Mouse (Mus musculus) erythroblast, adult 5-6 weeks (primary cell): ENCODE data around the gene Sppl2c. TPM values are rescaled to one million over a fixed set of nuclear protein-coding genes. Genes with fewer than 3 reads are reported as not detected.
A peak's percentile ranks its signal among the peaks of the same experiment; 100 is the strongest.

ENCODE experiments used
- ATAC-seq: replicated peaks from 2 replicates; pipeline ENCODE4 v1.8.0; 2016; ENCODE audit warnings: moderate number of reproducible peaks, mild to moderate bottlenecking, moderate TSS enrichment, inconsistent platforms; ENCODE audit not compliant: poor library complexity, low FRiP score, severe bottlenecking
- total RNA-seq, 2 experiments: library from RNA; stranded (forward) in 1 of 2; stranded (reverse) in 1 of 2; fragments of 150-400 nt in 1 of 2; fragments of 200-764, 138-1000 nt in 1 of 2; gene quantifications; 2 replicates each; pipeline versions ENCODE4 v1.2.3 to v1.2.4; 2015 to 2017; ENCODE audit warnings: low replicate concordance in 2 of 2

Sppl2c gene
- total RNA-seq (2015; ENCODE audit: low replicate concordance): not detected in 2 replicates
- not detected in 2 replicates for total RNA-seq (2017; ENCODE audit: low replicate concordance)

DNA sequence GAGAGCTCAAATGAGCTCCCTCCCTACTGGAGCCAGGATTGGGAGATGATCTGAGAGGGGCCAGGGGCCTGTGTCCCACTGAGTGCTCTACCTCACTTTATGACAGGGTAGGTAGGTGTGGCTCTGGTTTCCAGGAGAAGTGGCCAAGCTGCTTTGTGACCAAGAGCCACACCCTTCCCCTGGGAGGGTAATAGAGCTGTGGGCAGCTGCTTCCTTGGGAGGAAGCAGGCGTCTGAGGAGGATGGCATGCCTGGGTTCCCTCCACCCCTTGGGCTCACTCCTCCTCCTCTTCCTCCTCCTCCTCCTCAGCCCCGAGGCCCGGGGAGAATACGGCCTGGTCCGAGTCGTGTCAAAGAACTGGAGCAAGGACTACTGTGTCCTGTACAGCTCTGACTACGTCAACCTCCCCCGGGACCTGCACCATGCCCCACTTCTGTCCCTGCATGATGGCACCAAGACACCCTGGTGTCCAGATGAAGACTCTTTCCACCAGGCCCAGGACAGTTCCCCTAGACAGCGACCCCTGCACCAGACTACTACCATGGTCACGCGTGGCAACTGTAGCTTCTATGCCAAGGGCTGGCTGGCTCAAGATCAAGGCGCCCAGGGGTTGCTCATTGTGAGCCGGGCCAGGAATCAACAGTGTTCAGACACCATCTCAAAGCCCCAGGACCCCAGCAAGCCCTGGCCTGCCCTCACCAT lies at the start of gene Sppl2c:
Sppl2c (plus strand) TSS at position 193 of the 702 bp plus-strand sequence.
- no peak for ATAC-seq

DNA sequence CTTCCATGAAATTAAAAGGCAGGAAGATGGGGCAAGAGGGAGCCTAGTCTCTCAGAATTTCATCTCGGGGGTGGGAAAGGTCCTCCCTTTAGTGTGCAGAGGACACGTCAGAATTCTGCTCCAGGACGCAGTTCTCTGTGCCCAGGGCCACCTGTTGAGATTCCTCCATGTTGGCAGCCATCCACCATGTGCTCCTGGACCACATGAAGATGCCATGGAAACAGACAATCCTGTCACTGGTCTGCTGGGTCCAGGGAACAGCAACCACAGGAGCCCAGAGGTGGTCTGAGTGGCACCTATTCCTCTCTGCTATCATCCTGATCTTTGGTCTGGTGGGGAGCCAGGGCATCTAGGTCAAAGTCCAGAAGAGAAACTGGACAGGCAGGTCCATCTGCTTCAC lies 47.2 kb upstream of the Sppl2c start:
- ATAC-seq: no peak

DNA sequence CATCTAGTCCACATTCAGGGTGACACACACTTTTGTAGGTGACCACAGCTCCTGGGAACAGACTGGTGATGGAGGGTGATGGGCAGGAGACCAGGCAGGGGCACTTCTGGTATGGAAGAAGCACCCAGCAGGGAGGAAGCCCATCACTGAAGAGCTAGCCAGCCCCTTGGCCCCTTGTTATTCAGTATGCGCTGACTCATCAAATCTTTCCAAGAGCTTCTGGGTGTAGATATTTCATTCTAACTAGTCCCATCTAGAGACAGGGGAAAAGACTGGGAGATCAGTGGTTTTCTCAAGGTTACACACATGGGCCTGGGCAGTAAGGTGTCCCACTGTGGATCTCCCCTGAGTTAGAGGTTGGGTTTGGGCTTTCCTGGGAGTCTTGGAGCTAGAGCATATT lies 41.2 kb upstream of the Sppl2c start:
- ATAC-seq: no peak

- no peak for ATAC-seq
Observed at GRCm38 (mm10) chr11:104148787-104149186, 37.3 kb upstream of the Sppl2c start.

GRCm38 (mm10) chr11:104150911-104151310 lies 35.2 kb upstream of the Sppl2c start:
- no peak for ATAC-seq

- ATAC-seq: no peak
Observed at GRCm38 (mm10) chr11:104154332-104154731, 31.8 kb upstream of the Sppl2c start.

DNA sequence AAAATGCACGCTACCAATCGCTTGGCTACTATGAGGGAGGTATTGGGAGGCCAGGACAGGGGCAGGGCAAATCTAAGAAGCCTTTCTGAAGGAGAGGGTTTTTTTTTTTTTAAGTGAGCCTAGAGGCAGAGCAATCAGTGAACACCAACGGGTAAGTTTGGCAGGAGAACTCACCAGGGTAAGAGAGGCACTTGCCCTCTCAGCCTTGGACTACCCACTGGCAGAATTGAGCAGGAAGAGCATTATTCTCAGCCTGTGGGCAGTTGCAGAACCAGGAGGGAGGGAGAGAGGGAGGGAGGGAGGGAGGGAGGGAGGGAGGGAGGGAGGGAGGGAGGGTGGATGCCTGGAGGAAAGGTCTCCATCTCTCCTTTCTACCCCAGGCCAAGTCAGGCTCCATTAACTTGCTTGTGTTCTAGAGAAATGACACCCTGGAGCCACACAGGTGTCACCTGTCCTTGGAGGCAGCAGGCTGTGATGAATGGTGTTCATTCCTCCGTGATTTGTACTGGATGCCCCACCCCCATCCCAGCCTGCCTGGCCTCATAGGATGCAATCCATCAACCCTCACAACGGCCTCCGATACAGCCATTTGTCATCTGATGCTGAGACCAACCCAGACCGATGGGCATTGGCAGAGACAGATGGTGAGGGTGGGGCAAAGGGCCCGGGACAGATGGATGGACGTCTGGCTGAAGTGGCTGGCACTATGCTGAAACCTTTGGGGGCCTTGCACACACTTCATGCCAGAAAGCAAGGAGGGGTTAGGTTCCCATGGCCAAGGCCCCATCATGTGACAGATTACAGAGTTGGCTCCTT lies 31.1 kb upstream of the Sppl2c start:
- ATAC-seq: no peak

GRCm38 (mm10) chr11:104155899-104156298 lies 30.2 kb upstream of the Sppl2c start:
- ATAC-seq: no peak

- no peak for ATAC-seq
Observed at GRCm38 (mm10) chr11:104156391-104156790, 29.7 kb upstream of the Sppl2c start.

DNA sequence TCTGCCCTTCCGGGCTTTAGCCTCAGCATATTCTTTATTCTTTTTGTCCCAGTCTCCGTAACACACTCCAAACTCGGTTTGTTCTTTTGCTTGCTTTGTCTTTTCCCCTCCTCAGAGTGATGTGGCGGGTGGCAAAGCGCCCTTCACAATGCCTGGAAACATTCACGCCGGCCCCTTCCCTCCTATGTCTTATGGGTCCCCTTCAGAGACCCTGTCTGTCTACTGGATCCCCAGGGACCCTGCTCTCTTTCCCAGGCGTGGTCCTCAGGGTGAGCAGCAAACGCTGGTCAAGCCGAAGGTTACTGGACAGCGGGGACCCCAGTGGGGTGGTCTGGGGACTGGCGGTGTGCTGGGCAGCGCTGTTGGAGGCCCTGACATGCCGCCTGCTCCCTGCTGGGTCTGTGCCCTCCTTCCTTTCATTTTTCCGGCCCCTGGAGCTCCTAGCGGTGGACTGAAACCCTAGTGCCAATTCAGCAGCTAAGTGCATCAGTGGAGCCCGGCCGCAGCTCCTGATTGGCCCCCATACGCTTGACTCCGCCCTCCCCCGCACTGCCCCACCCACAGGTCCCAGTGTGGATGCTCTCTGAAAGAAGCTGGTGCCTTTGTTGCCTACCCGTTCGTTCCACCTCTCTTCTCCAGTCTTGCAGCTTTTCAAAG lies 28.4 kb upstream of the Sppl2c start:
- no peak for ATAC-seq

- ATAC-seq: no peak
Observed at GRCm38 (mm10) chr11:104158260-104158907, 27.7 kb upstream of the Sppl2c start.

DNA sequence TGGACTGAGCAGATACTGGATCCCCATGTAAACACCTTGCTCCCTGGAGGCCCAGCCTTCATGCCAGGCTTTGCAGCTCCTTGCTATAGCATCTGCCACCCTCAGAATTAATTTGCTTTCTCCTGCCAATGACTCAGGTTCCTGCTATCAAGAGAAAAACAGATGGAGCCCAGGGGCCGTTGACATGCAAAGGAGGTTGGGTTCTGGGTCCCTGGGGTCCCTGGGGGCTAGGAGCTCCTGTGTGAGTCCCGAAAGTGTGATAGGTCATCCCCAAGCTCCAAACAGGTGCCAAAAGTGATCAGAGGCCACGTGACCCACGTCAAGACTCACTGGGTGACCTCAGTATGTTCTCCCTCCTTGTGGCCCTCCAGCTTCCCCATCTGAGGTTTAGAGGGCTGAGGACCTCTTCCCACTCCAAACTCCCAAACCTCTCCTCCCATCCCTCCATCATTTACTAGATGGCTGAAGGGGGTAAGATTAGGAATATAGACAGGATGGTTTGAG lies 26.3 kb upstream of the Sppl2c start:
- ATAC-seq: no peak

DNA sequence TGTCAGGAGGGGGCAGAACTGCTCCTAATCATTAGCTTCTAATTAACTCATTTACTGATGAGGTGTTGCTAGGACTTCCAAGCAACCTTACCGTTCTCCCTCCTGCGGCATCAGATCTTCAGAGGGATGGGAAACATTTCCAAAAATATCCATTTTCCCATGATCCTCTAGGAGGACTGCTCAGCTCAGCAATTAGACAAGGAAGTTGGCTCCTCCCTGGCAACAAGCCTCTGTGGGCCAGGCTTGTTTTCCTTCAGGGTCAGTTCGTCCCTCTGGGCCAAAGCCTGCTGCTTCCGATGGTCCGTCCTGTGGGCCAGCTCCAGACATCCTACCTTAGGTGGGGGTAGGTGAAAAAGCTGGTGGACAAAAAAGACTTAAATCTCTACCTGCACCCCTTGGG lies 25.0 kb upstream of the Sppl2c start:
- ATAC-seq: no peak

GRCm38 (mm10) chr11:104164257-104164656 lies 21.9 kb upstream of the Sppl2c start:
- ATAC-seq: no peak

DNA sequence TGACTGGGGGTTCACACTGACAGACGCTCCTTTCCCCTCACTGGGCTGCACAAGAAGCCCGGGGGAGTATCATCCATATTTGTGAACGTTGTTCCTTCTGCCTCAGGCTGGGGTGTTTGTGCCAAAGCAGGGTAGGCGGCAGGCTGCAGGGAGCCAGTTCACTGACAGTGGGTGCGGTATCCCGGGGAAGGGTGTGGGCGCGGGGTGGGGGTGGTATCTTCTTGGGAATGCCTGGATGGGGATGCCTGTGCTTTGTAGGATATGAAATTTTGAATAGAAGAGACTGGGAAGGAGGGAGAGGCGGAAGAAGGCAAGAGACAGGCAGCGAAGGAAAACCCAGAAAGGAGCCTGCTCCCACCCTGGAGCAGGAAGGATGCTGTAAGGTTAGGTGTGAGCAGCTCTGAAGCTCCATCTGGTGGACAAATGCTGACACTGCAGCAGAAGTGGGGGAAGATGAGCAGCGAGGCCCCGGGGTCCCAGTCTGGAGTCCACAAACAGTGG lies 14.8 kb upstream of the Sppl2c start:
- peak; percentile 66; the same call in 1 of the 2 replicates for ATAC-seq

DNA sequence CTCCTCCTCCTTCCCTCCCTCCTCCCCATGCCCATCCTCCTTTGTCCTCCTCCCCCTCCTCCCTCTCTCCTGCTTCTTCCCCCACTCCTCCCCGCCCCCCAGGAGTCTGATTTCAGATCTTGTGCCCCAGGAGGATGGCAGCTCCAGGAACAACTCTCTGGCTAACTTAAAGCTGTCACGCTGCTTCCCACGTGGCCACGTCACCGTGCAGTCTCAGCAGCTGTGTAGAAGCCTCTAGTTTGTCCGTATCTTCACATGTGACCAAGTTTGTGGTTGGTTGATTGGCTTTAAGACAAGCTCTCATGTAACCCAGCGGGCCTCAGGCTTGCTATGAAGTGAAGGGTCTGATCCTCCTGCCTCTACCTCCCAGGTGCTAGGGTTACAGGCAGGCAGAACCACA lies 7.2 kb upstream of the Sppl2c start:
- no peak for ATAC-seq

GRCm38 (mm10) chr11:104179804-104180203 lies 6.3 kb upstream of the Sppl2c start:
- no peak for ATAC-seq

GRCm38 (mm10) chr11:104182141-104182540 lies 4.0 kb upstream of the Sppl2c start:
- no peak for ATAC-seq

- ATAC-seq: no peak
Observed at GRCm38 (mm10) chr11:104186837-104187150, 667 bp downstream of the Sppl2c start.

DNA sequence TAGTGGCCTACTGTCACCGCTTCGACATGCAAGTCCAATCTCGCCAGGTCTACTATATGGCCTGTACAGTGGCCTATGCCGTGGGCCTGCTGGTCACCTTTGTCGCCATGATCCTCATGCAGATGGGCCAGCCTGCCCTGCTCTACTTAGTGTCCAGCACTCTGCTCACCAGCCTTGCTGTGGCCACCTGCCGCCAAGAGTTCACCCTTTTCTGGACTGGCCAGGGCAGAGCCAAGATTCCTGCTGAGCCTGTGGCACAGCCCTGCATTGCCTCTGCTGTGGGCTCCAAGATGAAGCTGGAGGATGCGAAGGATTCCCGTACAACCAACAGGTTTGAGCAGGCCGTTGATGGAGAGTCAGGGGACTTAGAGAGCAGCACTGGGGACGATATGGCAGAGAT lies 1.6 kb downstream of the Sppl2c start:
- ATAC-seq: no peak
